Mouse (Mus musculus) cerebellum, adult 2 months (tissue): Measurements from ENCODE around the gene Tnni3k.

Source experiments
- CTCF ChIP-seq: fragments of 200-500 bp; IDR thresholded peaks from 2 replicates; pipeline ENCODE4 v1.5.1; 2011; ENCODE audit warnings: low read depth, mild to moderate bottlenecking, control low read depth, low read length, moderate library complexity, borderline replicate concordance; ENCODE audit not compliant: insufficient read depth
- POLR2A ChIP-seq: fragments of 200-500 bp; IDR thresholded peaks from 2 replicates; pipeline ENCODE4 v1.6.1; 2011; ENCODE audit warnings: low read length, control low read depth, borderline replicate concordance; ENCODE audit not compliant: insufficient read depth

GRCm38 (mm10) chr3:154755225-154755624, 300.0 kb downstream of the Tnni3k start:
- TF ChIP-seq POLR2A (no peak), CTCF (no peak)
